Mouse (Mus musculus) left cerebral cortex, postnatal 36 days (tissue): ENCODE measurements around the gene Ino80b. TPM values are rescaled to one million over a fixed set of nuclear protein-coding genes. Genes with fewer than 3 reads are reported as not detected.

ENCODE experiments used
- microRNA-seq: library from miRNA; unstranded; fragments of <30 nt; microRNA quantifications from one replicate; pipeline ENCODE4 v1.2.0, GENCODE M21; 2022
- total RNA-seq, 2 experiments: library from RNA; stranded (reverse); gene quantifications; 2 replicates each; pipeline ENCODE4 v1.2.3; 2021

Gene Ino80b
- total RNA-seq, 2 experiments from 2014 or later = 20.5 to 26.0 TPM

Small RNA genes within 50 kb of the gene (microRNA-seq; reads per million reads assigned to microRNA genes)
- not detected for gene Mir3470a

Other genes with a start within 250 kb of the Ino80b start
- 10 to 100 TPM; 37.2 to 39.0 TPM for gene Sema4f, start 185.7 kb downstream of the Ino80b start, total RNA-seq
- under 1 TPM in 1 of 2 experiments, not detected in 1; 0.22 TPM for gene M1ap, start 178.5 kb downstream of the Ino80b start, total RNA-seq
- gene Dok1, start 92.0 kb downstream of the Ino80b start, total RNA-seq = 1 to 10 TPM; 1.9 to 2.3 TPM
- gene Loxl3, start 91.3 kb downstream of the Ino80b start, total RNA-seq = 1 to 10 TPM; 2.7 to 4.9 TPM
- 100 to 1,000 TPM; 112 to 131 TPM for gene Aup1, start 70.9 kb downstream of the Ino80b start, total RNA-seq
- 10 to 100 TPM; 41.6 to 48.5 TPM for gene Htra2, start 70.2 kb downstream of the Ino80b start, total RNA-seq
- under 1 TPM; 0.37 to 0.97 TPM for gene Dqx1, start 67.6 kb downstream of the Ino80b start, total RNA-seq
- not detected for gene Tlx2, start 55.1 kb downstream of the Ino80b start, total RNA-seq
- 10 to 100 TPM; 21.6 to 35.9 TPM for gene Pcgf1, start 47.6 kb downstream of the Ino80b start, total RNA-seq
- not detected for gene Lbx2, start 39.1 kb downstream of the Ino80b start, total RNA-seq
- 1 to 10 TPM; 5.1 to 9.0 TPM for gene Ccdc142, start 23.8 kb downstream of the Ino80b start, total RNA-seq
- gene Gm42688, start 23.8 kb downstream of the Ino80b start, total RNA-seq = 1 to 10 TPM; 5.3 to 5.9 TPM
- gene Mrpl53, start 16.4 kb downstream of the Ino80b start, total RNA-seq = 10 to 100 TPM; 54.4 to 58.7 TPM
- gene Mogs, start 9.9 kb downstream of the Ino80b start, total RNA-seq = 10 to 100 TPM; 29.4 to 30.0 TPM
- 10 to 100 TPM; 33.5 to 46.6 TPM for gene Wbp1, start 3.9 kb downstream of the Ino80b start, total RNA-seq
- gene Rtkn, start 10.0 kb upstream of the Ino80b start, total RNA-seq = 100 to 1,000 TPM in 1 of 2 experiments, 10 to 100 TPM in 1; 88.7 to 105 TPM
- 10 to 100 TPM; 29.1 to 31.3 TPM for gene Wdr54, start 31.0 kb upstream of the Ino80b start, total RNA-seq
- gene 1700003E16Rik, start 31.0 kb upstream of the Ino80b start, total RNA-seq = 10 to 100 TPM; 27.4 to 31.5 TPM
- gene Dctn1, start 40.5 kb upstream of the Ino80b start, total RNA-seq = 100 to 1,000 TPM; 373 to 386 TPM
- under 1 TPM; 0.25 to 0.69 TPM for gene Slc4a5, start 94.4 kb upstream of the Ino80b start, total RNA-seq
- 1 to 10 TPM; 4.6 to 6.2 TPM for gene Mthfd2, start 200.5 kb upstream of the Ino80b start, total RNA-seq
- 10 to 100 TPM; 19.0 to 20.8 TPM for gene Mob1a, start 200.6 kb upstream of the Ino80b start, total RNA-seq
- gene Bola3, start 223.7 kb upstream of the Ino80b start, total RNA-seq = 10 to 100 TPM; 46.8 to 50.5 TPM